Mouse (Mus musculus): ENCODE data around the gene Uhmk1.

Gene Uhmk1

GRCm38 (mm10) chr1:170148536-170148935 is 66.7 kb downstream of the Uhmk1 start:
- in situ Hi-C loops (cut with MboI; ENCODE audit: low pct_unique_long_range_greater_than_20kb in 1 of 2, low sequenced_read_pairs in 2 of 2, unreplicated experiment in 1 of 2) = no loop called here

- in situ Hi-C loops (cut with MboI; ENCODE audit: low pct_unique_long_range_greater_than_20kb in 1 of 2, low sequenced_read_pairs in 2 of 2, unreplicated experiment in 1 of 2) = no loop called here
Measured at GRCm38 (mm10) chr1:170147651-170148448, 67.3 kb downstream of the Uhmk1 start.

GRCm38 (mm10) chr1:170145606-170146005 is 69.6 kb downstream of the Uhmk1 start:
- in situ Hi-C loops (cut with MboI; ENCODE audit: low pct_unique_long_range_greater_than_20kb in 1 of 2, low sequenced_read_pairs in 2 of 2, unreplicated experiment in 1 of 2) = no loop called here

All from mouse embryonic stem cell (cell line).